Mouse (Mus musculus): ENCODE measurements around the gene Dpep1. TPM values are rescaled to one million over a fixed set of nuclear protein-coding genes. Genes with fewer than 3 reads are reported as not detected.

The Dpep1 gene
- polyA plus RNA-seq, 1 experiment = 830 TPM

DNA sequence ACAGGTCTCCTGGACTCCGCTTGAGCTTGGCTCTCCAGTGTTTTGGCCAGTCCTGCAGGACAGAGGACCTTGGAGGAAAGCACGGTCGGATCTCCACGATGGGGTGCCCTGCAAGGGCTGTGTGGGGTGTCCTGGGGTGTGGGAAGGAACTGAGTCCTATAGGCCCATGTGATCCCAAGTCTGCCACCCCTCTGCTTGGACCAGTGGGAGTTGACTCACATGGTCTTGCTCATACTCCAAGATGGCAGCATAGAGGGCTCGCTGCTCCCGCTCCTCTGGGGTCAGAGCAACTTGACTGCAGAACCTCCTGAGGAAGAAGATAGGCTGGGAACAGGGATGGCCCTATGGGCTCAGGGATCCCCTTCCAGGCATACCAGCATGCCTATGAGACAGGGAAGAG is 61.7 kb downstream of the Dpep1 start:
- Histone ChIP-seq H3K27ac (ENCODE audit: insufficient read depth, low read depth, low read length) (no peak overlapping the region), H3K36me3 (ENCODE audit: control insufficient read depth, insufficient read depth, low read length) (peaks cover 47% of the 10 kb centered on the region), H3K4me3 (ENCODE audit: low read depth, low read length) (no peak overlapping the region), H3K27me3 (ENCODE audit: control insufficient read depth, insufficient read depth, low read length) (no peaks in the 10 kb centered on the region), H3K4me1 (ENCODE audit: control insufficient read depth, insufficient read depth, insufficient read length, low read length) (no peaks in the 10 kb centered on the region)
- 95% methylated on average over 6 of the region's 6 CpGs for WGBS
- TF ChIP-seq CTCF (IDR thresholded peaks at IDR 0.05; ENCODE audit: extremely low read depth, insufficient read length, insufficient replicate concordance, low read depth, low read length) = no peak
- no peak for TF ChIP-seq POLR2A (IDR thresholded peaks at IDR 0.05; ENCODE audit: low read depth, low read length)

DNA sequence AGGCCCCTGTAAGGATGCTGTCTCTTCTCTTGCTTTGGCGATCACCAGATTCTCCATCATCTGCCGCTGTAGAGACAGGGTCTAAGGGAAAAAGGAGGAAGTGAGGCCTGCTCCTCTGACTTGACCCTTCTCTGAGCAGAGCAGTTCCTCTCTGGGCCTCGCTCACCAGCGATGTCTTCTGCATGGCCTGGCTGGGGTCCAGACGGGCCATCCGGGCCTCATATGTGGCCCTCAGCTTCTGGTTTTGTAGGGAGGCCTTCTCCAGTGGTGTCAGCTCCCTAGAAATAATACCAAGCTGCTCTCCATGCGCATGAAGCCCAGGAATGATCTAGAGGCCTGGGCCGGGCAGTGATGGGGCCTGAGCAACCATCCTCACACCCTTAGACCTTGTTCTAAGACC is 62.6 kb downstream of the Dpep1 start:
- Histone ChIP-seq H3K4me1 (ENCODE audit: control insufficient read depth, insufficient read depth, insufficient read length, low read length) (no peaks in the 10 kb centered on the region), H3K36me3 (ENCODE audit: control insufficient read depth, insufficient read depth, low read length) (peaks cover 44% of the 10 kb centered on the region), H3K27me3 (ENCODE audit: control insufficient read depth, insufficient read depth, low read length) (no peaks in the 10 kb centered on the region), H3K27ac (ENCODE audit: insufficient read depth, low read depth, low read length) (no peak overlapping the region), H3K4me3 (ENCODE audit: low read depth, low read length) (no peak overlapping the region)
- WGBS = 84% methylated on average over 8 of the region's 8 CpGs
- TF ChIP-seq POLR2A (IDR thresholded peaks at IDR 0.05; ENCODE audit: low read depth, low read length) = no peak
- no peak for TF ChIP-seq CTCF (IDR thresholded peaks at IDR 0.05; ENCODE audit: extremely low read depth, insufficient read length, insufficient replicate concordance, low read depth, low read length)

DNA sequence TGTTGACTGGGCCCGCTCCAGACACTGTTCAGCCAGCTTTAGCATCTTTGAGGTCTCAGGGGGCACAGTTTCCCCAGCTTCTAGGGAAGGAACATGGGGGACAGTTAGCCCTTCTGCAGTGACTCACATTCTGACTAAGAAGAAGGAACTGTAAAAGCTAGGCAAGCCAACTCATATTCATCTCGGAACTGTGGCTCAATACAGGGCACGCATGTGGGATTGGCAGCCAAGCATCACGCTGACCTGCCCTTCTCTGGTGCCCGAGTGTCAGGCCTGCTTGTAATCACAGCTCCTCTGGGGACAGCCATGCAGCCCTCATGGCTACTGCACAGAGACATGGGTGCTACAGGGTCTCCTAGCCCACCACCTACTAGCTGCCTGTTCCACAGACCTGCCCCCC is 64.9 kb downstream of the Dpep1 start:
- Histone ChIP-seq H3K36me3 (ENCODE audit: control insufficient read depth, insufficient read depth, low read length) (peaks cover 38% of the 10 kb centered on the region), H3K4me3 (ENCODE audit: low read depth, low read length) (no peak overlapping the region), H3K27ac (ENCODE audit: insufficient read depth, low read depth, low read length) (no peak overlapping the region), H3K27me3 (ENCODE audit: control insufficient read depth, insufficient read depth, low read length) (no peaks in the 10 kb centered on the region), H3K4me1 (ENCODE audit: control insufficient read depth, insufficient read depth, insufficient read length, low read length) (peaks cover 9% of the 10 kb centered on the region; the same call in 1 of the 2 replicates)
- TF ChIP-seq CTCF (IDR thresholded peaks at IDR 0.05; ENCODE audit: extremely low read depth, insufficient read length, insufficient replicate concordance, low read depth, low read length) = no peak
- TF ChIP-seq POLR2A (IDR thresholded peaks at IDR 0.05; ENCODE audit: low read depth, low read length) = no peak
- 99% methylated on average over 5 of the region's 5 CpGs for WGBS

Other genes with a start within 250 kb of the Dpep1 start
- 23.9 and 79.9 TPM in 2 replicates for gene Ankrd11, start 144.0 kb upstream of the Dpep1 start, polyA plus RNA-seq (2012; rRNA removed)
- 54.1 and 132 TPM in 2 replicates for gene Spg7, start 123.3 kb upstream of the Dpep1 start, polyA plus RNA-seq (2012; rRNA removed)
- 2,280 and 2,994 TPM in 2 replicates for gene Rpl13, start 83.9 kb upstream of the Dpep1 start, polyA plus RNA-seq (2012; rRNA removed)
- gene Cpne7, start 68.9 kb upstream of the Dpep1 start, polyA plus RNA-seq (2012; rRNA removed) = 0.77 and 0.94 TPM in 2 replicates
- gene Sult5a1, start 27.9 kb upstream of the Dpep1 start, polyA plus RNA-seq (2012; rRNA removed) = 0.19 and 0.41 TPM in 2 replicates
- 77.5 and 148 TPM in 2 replicates for gene Chmp1a, start 26.5 kb downstream of the Dpep1 start, polyA plus RNA-seq (2012; rRNA removed)
- gene Spata33, start 26.6 kb downstream of the Dpep1 start, polyA plus RNA-seq (2012; rRNA removed) = 0.10 and 0.13 TPM in 2 replicates
- 20.7 and 27.7 TPM in 2 replicates for gene Cdk10, start 38.6 kb downstream of the Dpep1 start, polyA plus RNA-seq (2012; rRNA removed)
- 11.8 and 19.0 TPM in 2 replicates for gene Spata2l, start 50.0 kb downstream of the Dpep1 start, polyA plus RNA-seq (2012; rRNA removed)
- gene Zfp276, start 68.0 kb downstream of the Dpep1 start, polyA plus RNA-seq (2012; rRNA removed) = 20.8 and 33.8 TPM in 2 replicates
- gene Vps9d1, start 68.1 kb downstream of the Dpep1 start, polyA plus RNA-seq (2012; rRNA removed) = 48.3 and 106 TPM in 2 replicates
- 10.9 and 14.1 TPM in 2 replicates for gene Fanca, start 132.3 kb downstream of the Dpep1 start, polyA plus RNA-seq (2012; rRNA removed)
- gene Spire2, start 146.5 kb downstream of the Dpep1 start, polyA plus RNA-seq (2012; rRNA removed) = 20.9 and 56.2 TPM in 2 replicates
- gene Tcf25, start 187.5 kb downstream of the Dpep1 start, polyA plus RNA-seq (2012; rRNA removed) = 82.6 and 128 TPM in 2 replicates
- gene Mc1r, start 220.9 kb downstream of the Dpep1 start, polyA plus RNA-seq (2012; rRNA removed) = not detected in 2 replicates
- 5.5 and 9.5 TPM in 2 replicates for gene Tubb3, start 225.2 kb downstream of the Dpep1 start, polyA plus RNA-seq (2012; rRNA removed)
- 14.9 and 18.4 TPM in 2 replicates for gene Def8, start 237.3 kb downstream of the Dpep1 start, polyA plus RNA-seq (2012; rRNA removed)